Mouse (Mus musculus): ENCODE measurements around the gene Hyal3.
A peak's percentile ranks its signal among the peaks of the same experiment; 100 is the strongest.

Gene Hyal3

DNA sequence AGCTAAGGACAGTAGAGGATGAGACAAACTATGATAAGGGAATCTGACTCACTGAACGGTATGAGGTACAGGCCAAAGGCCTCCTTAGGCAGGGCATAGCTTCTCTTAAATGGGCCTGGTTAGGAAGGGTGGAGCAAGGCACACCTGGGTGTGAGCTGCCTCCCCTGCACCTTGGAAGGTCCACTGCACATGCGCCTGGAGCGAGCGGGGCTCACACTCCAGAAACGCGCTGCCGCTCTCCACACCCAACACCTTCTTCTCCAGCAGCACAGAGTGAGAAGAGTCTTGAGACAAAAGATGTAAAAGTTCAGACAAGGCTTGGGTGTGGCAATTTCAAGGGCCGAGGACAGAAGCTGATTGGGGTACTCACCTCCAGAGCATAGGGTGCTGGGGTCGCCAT lies 18.8 kb downstream of the Hyal3 start:
- no peak for DNase-seq

DNA sequence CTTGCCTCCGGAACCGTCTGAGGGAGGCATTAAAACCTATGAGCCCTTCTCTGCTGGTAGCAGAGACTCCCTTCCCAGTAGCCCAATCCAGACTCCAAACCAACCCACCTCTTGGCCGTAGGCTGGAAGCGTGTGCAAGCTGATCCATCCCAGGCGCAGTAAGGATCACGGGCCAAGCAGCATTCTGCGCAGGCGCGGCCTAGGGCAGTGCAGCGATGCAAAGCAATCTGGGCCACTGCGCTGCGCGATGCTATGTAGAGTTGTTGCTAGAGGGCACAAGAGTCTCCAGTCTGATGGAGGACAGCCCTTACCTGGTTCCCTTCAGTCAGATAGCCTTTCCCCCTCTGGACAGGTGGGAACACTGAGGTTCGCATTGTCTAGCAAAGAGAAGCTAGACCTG lies 19.2 kb downstream of the Hyal3 start:
- DNase-seq = no peak

DNA sequence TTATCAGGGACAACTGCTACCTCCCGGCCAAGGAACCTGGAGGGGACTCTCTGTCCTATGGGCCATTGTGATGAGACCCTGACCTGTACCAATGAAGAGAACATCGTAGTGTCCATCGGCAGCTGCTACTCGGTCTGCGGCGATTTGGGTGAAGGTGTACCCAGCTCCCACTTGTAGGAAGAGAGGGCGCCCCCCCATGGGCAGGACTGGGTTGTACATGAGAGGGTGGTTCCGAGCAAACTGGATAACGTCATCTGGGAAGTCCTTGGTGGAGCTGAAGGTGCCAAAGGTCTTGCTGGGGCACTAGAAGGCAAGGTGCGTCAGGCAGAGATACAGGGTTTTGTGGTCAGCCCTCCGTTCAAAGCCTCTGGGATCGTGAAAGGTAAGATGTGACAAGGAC lies 20.1 kb downstream of the Hyal3 start:
- no peak for DNase-seq

- DNase-seq = no peak
Observed at GRCm38 (mm10) chr9:107601275-107601674, 20.7 kb downstream of the Hyal3 start.

DNA sequence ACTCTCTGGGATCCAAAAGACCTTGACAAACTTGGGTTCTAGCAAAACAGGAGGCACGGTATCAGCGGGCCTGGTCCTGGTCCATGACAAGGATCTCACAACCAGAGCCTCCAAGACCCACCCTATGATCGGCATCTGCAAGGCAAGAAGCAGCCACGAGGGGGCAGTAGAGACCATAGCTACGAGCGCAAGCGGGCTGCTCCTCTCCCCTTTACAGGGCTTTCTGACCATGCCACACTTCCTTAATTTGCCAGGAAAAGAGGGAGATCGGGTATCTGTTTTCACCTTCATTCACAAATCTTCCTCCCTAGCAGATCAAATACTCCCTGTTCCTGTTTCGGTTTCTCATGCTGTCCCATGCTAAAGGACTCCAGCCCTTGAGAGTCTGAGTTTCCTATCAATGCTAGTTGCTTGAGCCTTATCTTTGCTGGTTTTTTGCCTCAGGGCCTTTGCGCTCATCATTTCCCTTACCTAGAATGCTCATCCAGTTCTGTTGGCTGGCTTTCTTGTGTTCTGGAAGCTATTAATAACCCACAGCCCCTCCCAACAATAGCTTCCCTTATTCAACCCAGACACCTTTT lies 21.5 kb downstream of the Hyal3 start:
- DNase-seq = peak; percentile 74 to 79

- no peak for DNase-seq
Observed at GRCm38 (mm10) chr9:107603251-107603650, 22.6 kb downstream of the Hyal3 start.

- no peak for DNase-seq
Observed at GRCm38 (mm10) chr9:107605041-107605661, 24.5 kb downstream of the Hyal3 start.

DNA sequence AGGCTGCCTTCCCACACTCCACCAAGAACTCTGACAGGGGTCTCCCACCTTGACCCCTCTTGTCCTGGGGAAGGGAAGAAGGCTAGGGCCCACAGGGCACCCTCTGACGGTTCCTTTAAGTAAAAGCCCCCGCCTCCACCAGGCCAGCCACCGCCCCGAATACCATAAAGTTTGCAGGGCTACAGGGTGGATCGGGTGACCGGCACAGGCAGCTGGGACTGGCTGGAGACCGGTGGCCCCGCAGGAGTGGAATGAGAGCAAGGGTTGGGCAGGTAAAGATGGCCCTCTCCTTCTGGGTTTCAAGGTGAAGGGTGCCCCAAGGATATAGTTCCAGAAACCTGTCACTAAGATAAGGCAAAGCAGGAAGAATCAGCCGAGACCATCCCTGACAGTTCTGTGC lies 26.0 kb downstream of the Hyal3 start:
- no peak for DNase-seq

- no peak for DNase-seq
Observed at GRCm38 (mm10) chr9:107607036-107607435, 26.4 kb downstream of the Hyal3 start.

GRCm38 (mm10) chr9:107607653-107608245 lies 27.1 kb downstream of the Hyal3 start:
- no peak for DNase-seq

DNA sequence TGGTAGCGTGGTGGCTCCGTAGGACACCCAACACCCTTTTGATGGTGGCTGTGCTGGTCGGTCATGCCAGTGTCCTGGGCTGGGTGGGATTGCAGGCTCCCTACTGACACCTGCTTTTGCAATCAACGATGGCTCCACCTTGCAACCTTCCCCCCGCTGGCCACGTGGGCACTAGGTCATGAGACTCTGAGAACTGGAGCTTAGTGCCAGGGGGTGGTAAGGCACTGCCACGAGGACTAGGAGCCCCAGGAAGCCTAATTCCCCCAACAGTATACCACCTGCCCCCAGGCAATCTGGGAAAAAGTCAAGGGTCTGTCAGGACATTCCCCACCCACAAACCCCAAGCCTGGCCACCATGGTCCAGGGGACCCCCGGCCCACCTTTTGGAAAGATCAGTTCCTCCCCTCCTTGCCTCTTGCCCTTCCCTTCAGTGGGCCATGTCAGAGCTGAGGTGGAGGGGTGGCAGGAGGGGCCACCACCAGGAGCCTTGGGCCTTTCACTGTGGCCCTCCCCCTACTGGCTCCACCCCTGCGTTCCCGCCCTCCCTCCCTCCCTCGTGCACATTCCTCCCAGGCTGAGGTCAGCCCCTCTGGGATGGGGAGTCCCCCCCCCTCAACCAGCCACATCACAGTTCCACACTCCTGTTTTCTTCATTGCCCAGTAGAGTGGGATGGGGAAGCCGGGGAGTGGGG lies 28.3 kb downstream of the Hyal3 start, which contains the start of gene Sema3b:
Gene Sema3b (minus strand): TSS at position 489 of the 692 bp plus-strand sequence.
- DNase-seq = no peak

DNA sequence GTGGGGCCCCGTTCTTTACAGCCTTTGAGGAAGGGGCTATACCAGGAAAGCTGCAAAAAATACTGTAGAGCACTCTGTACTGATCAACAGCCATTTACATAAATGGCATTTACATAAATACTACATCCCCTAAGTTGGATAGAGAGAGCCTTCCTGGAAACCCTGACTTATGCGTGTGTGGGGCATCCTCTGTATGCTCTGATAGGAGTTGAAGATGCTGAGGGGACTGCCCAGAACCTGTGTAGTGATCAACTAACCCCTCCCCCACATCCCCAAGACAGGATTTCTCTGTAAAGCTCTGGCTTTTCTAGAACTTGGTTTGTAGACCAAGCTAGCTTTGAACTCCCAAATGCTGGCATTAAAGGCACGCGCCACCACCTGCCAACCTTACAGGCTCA lies 28.8 kb downstream of the Hyal3 start:
- no peak for DNase-seq

- no peak for DNase-seq
Observed at GRCm38 (mm10) chr9:107611456-107612190, 31.0 kb downstream of the Hyal3 start.

- DNase-seq = peak; percentile 92 to 93
Observed at GRCm38 (mm10) chr9:107612191-107612944, 31.8 kb downstream of the Hyal3 start.

DNA sequence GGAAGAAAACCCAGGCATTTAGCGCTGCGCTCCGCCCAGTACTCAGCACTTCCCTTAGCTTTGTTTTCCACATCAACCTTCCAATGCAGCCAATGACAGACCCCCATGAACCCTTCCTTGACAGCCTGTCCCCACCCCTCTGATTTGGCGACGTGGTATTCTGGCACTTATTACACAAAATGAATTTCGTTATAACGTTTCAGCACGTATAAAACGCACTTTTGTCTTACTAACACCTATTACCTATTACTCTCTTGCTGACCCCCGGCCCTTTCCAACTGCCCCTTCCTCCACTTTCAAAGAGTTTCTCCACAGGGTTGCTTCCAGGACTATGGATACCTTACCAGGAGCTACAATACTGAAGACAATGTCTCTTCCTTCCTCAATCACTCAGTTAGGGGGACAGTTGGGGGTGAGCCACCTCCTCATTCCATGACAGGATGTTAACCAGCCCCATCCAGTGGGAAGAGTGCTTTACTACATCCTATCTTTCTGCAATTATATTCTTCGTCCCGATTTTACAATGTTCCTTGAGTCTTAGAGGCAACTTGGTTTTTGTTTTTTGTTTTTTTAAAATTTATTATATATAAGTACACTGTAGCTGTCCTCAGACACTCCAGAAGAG lies 32.4 kb downstream of the Hyal3 start:
- DNase-seq = no peak

DNA sequence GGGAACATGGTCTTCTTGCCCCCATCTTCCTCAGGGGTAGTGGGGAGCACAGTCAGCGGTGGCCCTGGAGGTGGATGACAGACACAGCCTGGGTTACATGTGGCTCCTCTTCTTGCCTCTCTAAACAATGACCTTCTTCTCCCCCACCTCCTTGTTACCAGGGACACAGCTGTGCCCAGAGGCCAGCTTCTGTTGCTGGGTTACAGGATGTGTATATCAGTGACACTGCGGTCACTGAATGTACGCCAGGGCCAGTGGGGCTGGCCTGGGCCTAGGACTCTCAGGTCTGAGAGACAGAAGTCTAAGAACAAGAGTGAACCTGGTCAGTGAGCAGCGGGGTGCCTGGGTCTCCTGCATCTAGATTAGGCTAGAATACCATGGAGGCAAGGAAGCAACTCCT lies 34.4 kb downstream of the Hyal3 start:
- no peak for DNase-seq

- no peak for DNase-seq
Observed at GRCm38 (mm10) chr9:107617461-107617860, 36.8 kb downstream of the Hyal3 start.

GRCm38 (mm10) chr9:107618098-107618497 lies 37.5 kb downstream of the Hyal3 start:
- DNase-seq = no peak

- DNase-seq = no peak
Observed at GRCm38 (mm10) chr9:107618778-107619545, 38.3 kb downstream of the Hyal3 start.

GRCm38 (mm10) chr9:107619546-107619879 lies 38.9 kb downstream of the Hyal3 start:
- DNase-seq = no peak

GRCm38 (mm10) chr9:107620954-107621353 lies 40.3 kb downstream of the Hyal3 start:
- no peak for DNase-seq

All from thymus, adult 18-20 months (tissue).